Mouse (Mus musculus) limb, embryonic 13.5 days (tissue): ENCODE measurements at regions not wholly inside any gene's neighbourhood (a gene's known extent, or its start where the extent isn't known, plus 50 kb on each side); places are given as distances from the start of the nearest gene placed in this dataset. TPM values are rescaled to one million over a fixed set of nuclear protein-coding genes. Genes with fewer than 3 reads are reported as not detected.

Experiments used
- ATAC-seq: fragments of 200-750 bp; cut with Nextera tagmentation; 2 replicates; pipeline ENCODE4 v1.8.0; 2017; ENCODE audit warnings: low read depth, moderate number of reproducible peaks, moderate TSS enrichment; ENCODE audit not compliant: low FRiP score
- H3K27ac ChIP-seq: fragments of 300-500 bp; sonication (generic); 2 replicates; pipeline ENCODE4 v1.5.1; 2015; ENCODE audit warnings: inconsistent platforms, mild to moderate bottlenecking, moderate library complexity
- H3K27me3 ChIP-seq: fragments of 300-500 bp; sonication (generic); 2 replicates; pipeline ENCODE4 v1.6.1; 2015; ENCODE audit warnings: mild to moderate bottlenecking, inconsistent platforms
- H3K36me3 ChIP-seq: fragments of 300-500 bp; sonication (generic); 2 replicates; pipeline ENCODE4 v1.6.1; 2015; ENCODE audit warnings: inconsistent platforms, mild to moderate bottlenecking, moderate library complexity
- H3K4me1 ChIP-seq: fragments of 300-500 bp; sonication (generic); 2 replicates; pipeline ENCODE4 v1.6.1; 2015; ENCODE audit warnings: inconsistent platforms
- H3K4me2 ChIP-seq: fragments of 300-500 bp; sonication (generic); replicated peaks from 2 replicates; pipeline ENCODE4 v1.6.1; 2015; ENCODE audit warnings: inconsistent platforms, mild to moderate bottlenecking, moderate library complexity
- H3K4me3 ChIP-seq: fragments of 300-500 bp; sonication (generic); 2 replicates; pipeline ENCODE4 v1.5.1; 2015; ENCODE audit warnings: moderate library complexity, mild to moderate bottlenecking, inconsistent platforms
- H3K9ac ChIP-seq: fragments of 300-500 bp; sonication (generic); 2 replicates; pipeline ENCODE4 v1.6.1; 2015; ENCODE audit warnings: mild to moderate bottlenecking, inconsistent platforms
- H3K9me3 ChIP-seq: fragments of 300-500 bp; sonication (generic); 2 replicates; pipeline ENCODE4 v1.6.1; 2016; ENCODE audit warnings: inconsistent platforms
- WGBS: fragments of 180-500 bp; shearing (Covaris S2); methylation state at CpG from one replicate; pipeline ENCODE4 v1.1.7; 2015; 5-methylcytosine and 5-hydroxymethylcytosine counted together
- microRNA-seq: library from miRNA; unstranded; fragments of <30 nt; microRNA quantifications from one replicate; pipeline ENCODE4, GENCODE M21; 2016

- ATAC-seq, result no peak
- Histone ChIP-seq H3K9ac (no peak overlapping the region), H3K4me2 (no peak overlapping the region), H3K36me3 (no peaks in the 10 kb centered on the region), H3K4me1 (no peaks in the 10 kb centered on the region), H3K27me3 (no peaks in the 10 kb centered on the region), H3K9me3 (no peaks in the 10 kb centered on the region), H3K4me3 (no peak overlapping the region), H3K27ac (no peak overlapping the region)
- WGBS, result 64% methylated on average over 13 of the region's 13 CpGs
Measured at GRCm38 (mm10) chr11:24829578-24830401, 751.9 kb downstream of the Bcl11a start.

GRCm38 (mm10) chr11:24830484-24830883, 752.6 kb downstream of the Bcl11a start:
- no peak overlapping the region for H3K27ac ChIP-seq
- no peaks in the 10 kb centered on the region for H3K4me1 ChIP-seq
- no peaks in the 10 kb centered on the region for H3K36me3 ChIP-seq
- no peak for ATAC-seq
- H3K9ac ChIP-seq, result no peak overlapping the region
- no peaks in the 10 kb centered on the region for H3K9me3 ChIP-seq
- no peaks in the 10 kb centered on the region for H3K27me3 ChIP-seq
- H3K4me3 ChIP-seq, result no peak overlapping the region
- WGBS, result 70% methylated on average over 2 of the region's 2 CpGs
- H3K4me2 ChIP-seq, result no peak overlapping the region

- ATAC-seq, result no peak
- H3K9me3 ChIP-seq, result no peaks in the 10 kb centered on the region
- 74% methylated on average over 2 of the region's 2 CpGs for WGBS
Measured at GRCm38 (mm10) chr11:24843839-24844738, 766.2 kb downstream of the Bcl11a start.

GRCm38 (mm10) chr11:24856991-24857390, 779.1 kb downstream of the Bcl11a start:
- H3K36me3 ChIP-seq, result no peaks in the 10 kb centered on the region
- H3K4me1 ChIP-seq, result no peaks in the 10 kb centered on the region
- no peak overlapping the region for H3K4me3 ChIP-seq
- no peak overlapping the region for H3K4me2 ChIP-seq
- no peaks in the 10 kb centered on the region for H3K27me3 ChIP-seq
- H3K9ac ChIP-seq, result no peak overlapping the region
- H3K9me3 ChIP-seq, result no peaks in the 10 kb centered on the region
- WGBS, result 84% methylated on average over 6 of the region's 6 CpGs
- no peak for ATAC-seq
- H3K27ac ChIP-seq, result no peak overlapping the region

More at GRCm38 (mm10) chr11:24843839-24844738, 766.2 kb downstream of the Bcl11a start:
- H3K9ac ChIP-seq, result no peak overlapping the region
- no peaks in the 10 kb centered on the region for H3K36me3 ChIP-seq
- H3K4me1 ChIP-seq, result peaks cover 6% of the 10 kb centered on the region
- H3K4me2 ChIP-seq, result no peak overlapping the region
- no peaks in the 10 kb centered on the region for H3K27me3 ChIP-seq
- H3K27ac ChIP-seq, result no peak overlapping the region
- no peak overlapping the region for H3K4me3 ChIP-seq

- Histone ChIP-seq H3K4me1 (no peaks in the 10 kb centered on the region), H3K9ac (no peak overlapping the region), H3K27me3 (no peaks in the 10 kb centered on the region), H3K9me3 (no peaks in the 10 kb centered on the region), H3K27ac (no peak overlapping the region), H3K4me3 (no peak overlapping the region), H3K36me3 (no peaks in the 10 kb centered on the region), H3K4me2 (no peak overlapping the region)
- WGBS, result 87% methylated on average over 11 of the region's 11 CpGs
- no peak for ATAC-seq
Measured at GRCm38 (mm10) chr11:24864637-24865036, 786.8 kb downstream of the Bcl11a start.

GRCm38 (mm10) chr11:24865067-24865796, 787.4 kb downstream of the Bcl11a start:
- no peak overlapping the region for H3K27ac ChIP-seq
- H3K36me3 ChIP-seq, result no peaks in the 10 kb centered on the region
- no peaks in the 10 kb centered on the region for H3K27me3 ChIP-seq
- H3K9ac ChIP-seq, result no peak overlapping the region
- H3K9me3 ChIP-seq, result no peaks in the 10 kb centered on the region
- WGBS, result 69% methylated on average over 3 of the region's 3 CpGs
- H3K4me1 ChIP-seq, result no peaks in the 10 kb centered on the region
- no peak overlapping the region for H3K4me3 ChIP-seq
- H3K4me2 ChIP-seq, result no peak overlapping the region
- no peak for ATAC-seq

Small RNA genes in the stretch of these regions (microRNA-seq; reads per million reads assigned to microRNA genes)
- gene Gm25507, result not detected
